Mouse (Mus musculus) midbrain, embryonic 15.5 days (tissue): Measurements from ENCODE around the gene Ehd4. TPM values are rescaled to one million over a fixed set of nuclear protein-coding genes. Genes with fewer than 3 reads are reported as not detected.

Experiments
- polyA plus RNA-seq: library from polyadenylated mRNA; unstranded; fragments of >200 nt; fragmentation: Nextera tagmentation; extraction: Ambion mirVana; gene quantifications from 2 replicates; pipeline ENCODE4 v1.2.1, GENCODE M21; 2015

Gene Ehd4
- polyA plus RNA-seq, 1 experiment from 2014 or later: 17.9 TPM

Other genes with a start within 250 kb of the Ehd4 start
- 9.7 and 9.9 TPM in 2 replicates for gene Mapkbp1, start 181.9 kb downstream of the Ehd4 start, polyA plus RNA-seq
- 21.9 and 22.6 TPM in 2 replicates for gene Jmjd7, start 127.1 kb downstream of the Ehd4 start, polyA plus RNA-seq
- gene Gm28042, start 127.1 kb downstream of the Ehd4 start, polyA plus RNA-seq: 6.0 and 7.2 TPM in 2 replicates
- gene Pla2g4b, start 121.2 kb downstream of the Ehd4 start, polyA plus RNA-seq: 3.9 and 4.6 TPM in 2 replicates
- gene Pla2g4e, start 90.7 kb upstream of the Ehd4 start, polyA plus RNA-seq: 5.1 and 5.3 TPM in 2 replicates
- 0.04 and 0.13 TPM in 2 replicates for gene Pla2g4d, start 134.6 kb upstream of the Ehd4 start, polyA plus RNA-seq
- not detected in 2 replicates for gene Pla2g4f, start 159.6 kb upstream of the Ehd4 start, polyA plus RNA-seq
- 47.1 and 49.0 TPM in 2 replicates for gene Vps39, start 198.5 kb upstream of the Ehd4 start, polyA plus RNA-seq
- 9.2 and 9.7 TPM in 2 replicates for gene Ganc, start 249.3 kb upstream of the Ehd4 start, polyA plus RNA-seq
- gene Tmem87a, start 249.5 kb upstream of the Ehd4 start, polyA plus RNA-seq: 5.7 and 6.6 TPM in 2 replicates